Mouse (Mus musculus): Measurements from ENCODE around the gene Pik3c2a. TPM values are rescaled to one million over a fixed set of nuclear protein-coding genes. Genes with fewer than 3 reads are reported as not detected.
A peak's percentile ranks its signal among the peaks of the same experiment; 100 is the strongest.

Pik3c2a gene
- total and polyA plus RNA-seq, 3 experiments: 2.6 to 3.9 TPM; not detected in 1

GRCm38 (mm10) chr7:116485062-116485601, 41.9 kb upstream of the Pik3c2a start:
- Histone ChIP-seq H3K9ac (ENCODE audit: control insufficient read depth, low read depth, low read length, poor library complexity, severe bottlenecking) (no peak overlapping the region), H3K9me3 (replicated peaks; ENCODE audit: insufficient read depth, low read length) (no peaks in the 10 kb centered on the region)

GRCm38 (mm10) chr7:116484213-116484612, 41.0 kb upstream of the Pik3c2a start:
- peaks cover 6 to 19% of the 10 kb centered on the region in 2 experiments for H3K4me1 ChIP-seq (ENCODE audit: control insufficient read depth in 1 of 2, insufficient read depth in 2 of 2, low read length in 2 of 2)
- no peaks in the 10 kb centered on the region for H3K79me2 ChIP-seq (ENCODE audit: control insufficient read depth, insufficient read depth, low read length, poor library complexity)
- no peak overlapping the region for H3K27ac ChIP-seq (ENCODE audit: control insufficient read depth, low read depth, low read length)
- DNase-seq (ENCODE audit: low read depth, low spot score): no peak
- H3K27me3 ChIP-seq (ENCODE audit: control insufficient read depth in 1 of 2, insufficient read depth in 2 of 2, low read length in 2 of 2): no peaks in the 10 kb centered on the region
- no peak overlapping the region for H3K4me3 ChIP-seq (ENCODE audit: control insufficient read depth in 1 of 2, insufficient read depth in 1 of 2, low read depth in 2 of 2, low read length in 2 of 2)
- no peak overlapping the region for H3K9ac ChIP-seq (ENCODE audit: control insufficient read depth, low read depth, low read length, poor library complexity, severe bottlenecking)
- TF ChIP-seq MYC (IDR thresholded peaks at IDR 0.05; ENCODE audit: low read depth, low read length): no peak
- TF ChIP-seq CHD1 (IDR thresholded peaks at IDR 0.05; ENCODE audit: low read depth, low read length): no peak
- TF ChIP-seq CHD2 (IDR thresholded peaks at IDR 0.05; ENCODE audit: low read length): no peak
- no peak for TF ChIP-seq GABPA (IDR thresholded peaks at IDR 0.05; ENCODE audit: low read depth, low read length)
- TF ChIP-seq RAD21 (IDR thresholded peaks at IDR 0.05; ENCODE audit: low read depth, low read length): no peak
- TF ChIP-seq KAT2A (conservative IDR thresholded peaks at IDR 0.05; ENCODE audit: low read depth, low read length): no peak
- no peak for TF ChIP-seq ZC3H11A (IDR thresholded peaks at IDR 0.05; ENCODE audit: low read depth, low read length)
- TF ChIP-seq SMC3 (IDR thresholded peaks at IDR 0.05; ENCODE audit: low read depth, low read length): no peak
- no peak for TF ChIP-seq POLR2A (IDR thresholded peaks at IDR 0.05; ENCODE audit: control insufficient read depth in 1 of 2, insufficient read depth in 1 of 2, low read depth in 1 of 2, low read length in 2 of 2, poor library complexity in 1 of 2)
- TF ChIP-seq UBTF (IDR thresholded peaks at IDR 0.05; ENCODE audit: borderline replicate concordance, insufficient read depth, low read depth, low read length): no peak
- TF ChIP-seq SIN3A (IDR thresholded peaks at IDR 0.05; ENCODE audit: low read length): no peak
- TF ChIP-seq POLR2AphosphoS5 (IDR thresholded peaks at IDR 0.05; ENCODE audit: borderline replicate concordance, low read depth, low read length): no peak
- TF ChIP-seq BHLHE40 (IDR thresholded peaks at IDR 0.05; ENCODE audit: borderline replicate concordance, low read depth, low read length): no peak
- no peak for TF ChIP-seq GATA1 (IDR thresholded peaks at IDR 0.05; ENCODE audit: low read depth, low read length)
- TF ChIP-seq MEF2A (IDR thresholded peaks at IDR 0.05; ENCODE audit: extremely low read depth, insufficient replicate concordance, low read depth, low read length, poor library complexity, severe bottlenecking): no peak
- no peak for TF ChIP-seq TAL1 (IDR thresholded peaks at IDR 0.05; ENCODE audit: low read length)
- TF ChIP-seq MAFK (IDR thresholded peaks at IDR 0.05; ENCODE audit: borderline replicate concordance, low read depth, low read length): no peak
- no peak for TF ChIP-seq MAZ (IDR thresholded peaks at IDR 0.05; ENCODE audit: low read depth, low read length)
- H3K9me3 ChIP-seq (replicated peaks; ENCODE audit: insufficient read depth, low read length): no peaks in the 10 kb centered on the region
- peaks cover 0 to 7% of the 10 kb centered on the region in 2 experiments; a peak in 2 of 4 replicates for H3K36me3 ChIP-seq (ENCODE audit: control insufficient read depth in 1 of 2, insufficient read depth in 2 of 2, low read length in 2 of 2)

More at GRCm38 (mm10) chr7:116485062-116485601, 41.9 kb upstream of the Pik3c2a start:
- Histone ChIP-seq H3K4me3 (ENCODE audit: control insufficient read depth in 1 of 2, insufficient read depth in 1 of 2, low read depth in 2 of 2, low read length in 2 of 2) (no peak overlapping the region), H3K27me3 (ENCODE audit: control insufficient read depth in 1 of 2, insufficient read depth in 2 of 2, low read length in 2 of 2) (no peaks in the 10 kb centered on the region), H3K79me2 (ENCODE audit: control insufficient read depth, insufficient read depth, low read length, poor library complexity) (no peaks in the 10 kb centered on the region), H3K36me3 (ENCODE audit: control insufficient read depth in 1 of 2, insufficient read depth in 2 of 2, low read length in 2 of 2) (peaks cover 0 to 7% of the 10 kb centered on the region in 2 experiments; a peak in 2 of 4 replicates), H3K4me1 (ENCODE audit: control insufficient read depth in 1 of 2, insufficient read depth in 2 of 2, low read length in 2 of 2) (peaks cover 6 to 19% of the 10 kb centered on the region in 2 experiments), H3K27ac (ENCODE audit: control insufficient read depth, low read depth, low read length) (no peak overlapping the region)
- TF ChIP-seq GABPA (IDR thresholded peaks at IDR 0.05; ENCODE audit: low read depth, low read length) (no peak), ZC3H11A (IDR thresholded peaks at IDR 0.05; ENCODE audit: low read depth, low read length) (no peak), TAL1 (IDR thresholded peaks at IDR 0.05; ENCODE audit: low read length) (peak; percentile 68), POLR2AphosphoS2 (IDR thresholded peaks at IDR 0.05; ENCODE audit: low read length) (no peak), EP300 (IDR thresholded peaks at IDR 0.05; ENCODE audit: low read depth in 1 of 2, low read length in 2 of 2) (peak; percentile 61 to 62), GATA1 (IDR thresholded peaks at IDR 0.05; ENCODE audit: low read depth, low read length) (peak; percentile 49; the same call in 1 of the 2 replicates), JUND (IDR thresholded peaks at IDR 0.05; ENCODE audit: low read depth, low read length) (peak; percentile 89), RCOR1 (IDR thresholded peaks at IDR 0.05; ENCODE audit: low read depth, low read length) (0 out of 2 replicates have a peak, but pooled peaks have one; percentile 16), TCF12 (IDR thresholded peaks at IDR 0.05; ENCODE audit: low read depth, low read length) (peak; percentile 62)
- peak; percentile 50 for DNase-seq (ENCODE audit: low read depth, low spot score)
